Mouse (Mus musculus) liver, embryonic 16.5 days (tissue): Measurements from ENCODE around the gene Fbxl13. TPM values are rescaled to one million over a fixed set of nuclear protein-coding genes. Genes with fewer than 3 reads are reported as not detected.

Experiments used
- ATAC-seq: fragments of 200-750 bp; cut with Nextera tagmentation; 2 replicates; pipeline ENCODE4 v1.8.0; 2017; ENCODE audit warnings: low read depth, mild to moderate bottlenecking, moderate number of reproducible peaks, moderate library complexity
- H3K27ac ChIP-seq: fragments of 300-500 bp; sonication (generic); 2 replicates; pipeline ENCODE4 v1.5.1; 2014; ENCODE audit warnings: mild to moderate bottlenecking, low read length
- H3K27me3 ChIP-seq: fragments of 300-500 bp; sonication (generic); 2 replicates; pipeline ENCODE4 v1.6.1; 2014; ENCODE audit warnings: low read depth, low read length, mixed read lengths; ENCODE audit not compliant: control insufficient read depth, insufficient read depth
- H3K36me3 ChIP-seq: fragments of 300-500 bp; sonication (generic); 2 replicates; pipeline ENCODE4 v1.6.1; 2014; ENCODE audit warnings: mild to moderate bottlenecking; ENCODE audit not compliant: control insufficient read depth, insufficient read depth
- H3K4me1 ChIP-seq: fragments of 300-500 bp; sonication (generic); 2 replicates; pipeline ENCODE4 v1.6.1; 2014; ENCODE audit warnings: low read depth, low read length, mixed read lengths; ENCODE audit not compliant: control insufficient read depth
- H3K4me2 ChIP-seq: fragments of 300-500 bp; sonication (generic); 2 replicates; pipeline ENCODE4 v1.6.1; 2014; ENCODE audit warnings: low read depth, low read length, mixed read lengths
- H3K4me3 ChIP-seq: fragments of 300-500 bp; sonication (generic); 2 replicates; pipeline ENCODE4 v1.5.1; 2014; ENCODE audit warnings: low read depth, mild to moderate bottlenecking, low read length
- H3K9ac ChIP-seq: fragments of 300-500 bp; sonication (generic); 2 replicates; pipeline ENCODE4 v1.6.1; 2014; ENCODE audit warnings: low read depth, low read length
- H3K9me3 ChIP-seq: fragments of 300-500 bp; sonication (generic); replicated peaks from 2 replicates; pipeline ENCODE4 v1.6.1; 2016; ENCODE audit warnings: low read length; ENCODE audit not compliant: control insufficient read depth
- WGBS: fragments of 180-500 bp; shearing (Covaris S2); extraction: QIAGEN DNeasy Blood & Tissue Kit; methylation state at CpG from one replicate; pipeline ENCODE4 v1.1.7; 2014; ENCODE audit not compliant: insufficient replicate concordance; 5-methylcytosine and 5-hydroxymethylcytosine counted together
- polyA plus RNA-seq: library from polyadenylated mRNA; unstranded; fragments of >200 nt; fragmentation: Nextera tagmentation; extraction: Ambion mirVana; gene quantifications from 2 replicates; pipeline ENCODE4 v1.2.1, GENCODE M21; 2015

The Fbxl13 gene
- polyA plus RNA-seq, 1 experiment from 2014 or later, result 0.11 TPM

- Histone ChIP-seq H3K36me3 (no peaks in the 10 kb centered on the region), H3K27ac (no peak overlapping the region), H3K4me2 (no peak overlapping the region), H3K4me1 (no peaks in the 10 kb centered on the region), H3K9me3 (no peaks in the 10 kb centered on the region), H3K9ac (no peak overlapping the region), H3K27me3 (no peaks in the 10 kb centered on the region), H3K4me3 (no peak overlapping the region)
- 70% methylated on average over 11 of the region's 11 CpGs for WGBS
- no peak for ATAC-seq
Observed at GRCm38 (mm10) chr5:21434148-21434929, 211.1 kb downstream of the Fbxl13 start.

Other genes starting within 250 kb of the Fbxl13 start
- 0.13 TPM in 1 of 2 replicates, not detected in the other for gene Ccdc146, start 221.0 kb downstream of the Fbxl13 start, polyA plus RNA-seq
- gene Fam185a, start 220.7 kb downstream of the Fbxl13 start, polyA plus RNA-seq, result 2.5 and 2.8 TPM in 2 replicates
- gene Lrrc17, start 102.1 kb downstream of the Fbxl13 start, polyA plus RNA-seq, result 2.2 TPM in 2 replicates
- 6.0 and 6.3 TPM in 2 replicates for gene Armc10, start 179 bp upstream of the Fbxl13 start, polyA plus RNA-seq
- gene Napepld, start 55.8 kb upstream of the Fbxl13 start, polyA plus RNA-seq, result 0.93 and 1.1 TPM in 2 replicates
- 38.4 and 42.4 TPM in 2 replicates for gene Pmpcb, start 91.5 kb upstream of the Fbxl13 start, polyA plus RNA-seq
- 17.5 and 20.8 TPM in 2 replicates for gene Dnajc2, start 139.6 kb upstream of the Fbxl13 start, polyA plus RNA-seq
- gene Psmc2, start 139.6 kb upstream of the Fbxl13 start, polyA plus RNA-seq, result 95.5 and 113 TPM in 2 replicates
- not detected in 2 replicates for gene Slc26a5, start 220.0 kb upstream of the Fbxl13 start, polyA plus RNA-seq